Mouse (Mus musculus): Measurements from ENCODE around the gene Lig4. TPM values are rescaled to one million over a fixed set of nuclear protein-coding genes. Genes with fewer than 3 reads are reported as not detected.

Gene Lig4
- polyA plus RNA-seq, 1 experiment = not detected

GRCm38 (mm10) chr8:9979746-9980145 is 2.3 kb upstream of the Lig4 start:
- H3K4me1 ChIP-seq (ENCODE audit: control insufficient read depth, insufficient read depth, low read length) = peaks cover 8% of the 10 kb centered on the region
- WGBS = 47% methylated on average over 1 of the region's 1 CpGs
- no peak overlapping the region for H3K27ac ChIP-seq (ENCODE audit: insufficient read depth, low read depth, low read length)
- no peak for TF ChIP-seq CTCF (IDR thresholded peaks at IDR 0.05; ENCODE audit: insufficient read depth, low read depth, low read length)
- no peak for TF ChIP-seq POLR2A (IDR thresholded peaks at IDR 0.05; ENCODE audit: insufficient read depth, low read depth, low read length)
- H3K4me3 ChIP-seq (ENCODE audit: insufficient read depth, low read depth, low read length) = no peak overlapping the region

- Histone ChIP-seq H3K27ac (ENCODE audit: insufficient read depth, low read depth, low read length) (no peak overlapping the region), H3K4me1 (ENCODE audit: control insufficient read depth, insufficient read depth, low read length) (peaks cover 8% of the 10 kb centered on the region), H3K4me3 (ENCODE audit: insufficient read depth, low read depth, low read length) (peak overlapping the region; percentile 98)
- TF ChIP-seq CTCF (IDR thresholded peaks at IDR 0.05; ENCODE audit: insufficient read depth, low read depth, low read length) (no peak), POLR2A (IDR thresholded peaks at IDR 0.05; ENCODE audit: insufficient read depth, low read depth, low read length) (no peak)
- WGBS = 34% methylated on average over 18 of the region's 18 CpGs
Measured at GRCm38 (mm10) chr8:9978475-9979230, 1.2 kb upstream of the Lig4 start.

- Histone ChIP-seq H3K27ac (ENCODE audit: insufficient read depth, low read depth, low read length) (no peak overlapping the region), H3K4me1 (ENCODE audit: control insufficient read depth, insufficient read depth, low read length) (peaks cover 8% of the 10 kb centered on the region), H3K4me3 (ENCODE audit: insufficient read depth, low read depth, low read length) (no peak overlapping the region)
- WGBS = 36% methylated on average over 15 of the region's 15 CpGs
- TF ChIP-seq POLR2A (IDR thresholded peaks at IDR 0.05; ENCODE audit: insufficient read depth, low read depth, low read length) (no peak), CTCF (IDR thresholded peaks at IDR 0.05; ENCODE audit: insufficient read depth, low read depth, low read length) (no peak)
Measured at GRCm38 (mm10) chr8:9977016-9977415, 470 bp downstream of the Lig4 start.

GRCm38 (mm10) chr8:9975898-9976611 is 1.4 kb downstream of the Lig4 start:
- TF ChIP-seq POLR2A (IDR thresholded peaks at IDR 0.05; ENCODE audit: insufficient read depth, low read depth, low read length) (0 out of 2 replicates have a peak, but pooled peaks have one; percentile 27), CTCF (IDR thresholded peaks at IDR 0.05; ENCODE audit: insufficient read depth, low read depth, low read length) (peak; percentile 79)
- Histone ChIP-seq H3K27ac (ENCODE audit: insufficient read depth, low read depth, low read length) (no peak overlapping the region), H3K4me1 (ENCODE audit: control insufficient read depth, insufficient read depth, low read length) (peaks cover 8% of the 10 kb centered on the region), H3K4me3 (ENCODE audit: insufficient read depth, low read depth, low read length) (peak overlapping the region; percentile 75)
- under 1% methylated on average over 47 of the region's 47 CpGs for WGBS

GRCm38 (mm10) chr8:9975276-9975675 is 2.2 kb downstream of the Lig4 start:
- TF ChIP-seq CTCF (IDR thresholded peaks at IDR 0.05; ENCODE audit: insufficient read depth, low read depth, low read length) = no peak
- no peak for TF ChIP-seq POLR2A (IDR thresholded peaks at IDR 0.05; ENCODE audit: insufficient read depth, low read depth, low read length)
- Histone ChIP-seq H3K27ac (ENCODE audit: insufficient read depth, low read depth, low read length) (no peak overlapping the region), H3K4me1 (ENCODE audit: control insufficient read depth, insufficient read depth, low read length) (peaks cover 8% of the 10 kb centered on the region), H3K4me3 (ENCODE audit: insufficient read depth, low read depth, low read length) (no peak overlapping the region)
- 43% methylated on average over 5 of the region's 5 CpGs for WGBS

GRCm38 (mm10) chr8:9971866-9972265 is 5.6 kb downstream of the Lig4 start:
- Histone ChIP-seq H3K27ac (ENCODE audit: insufficient read depth, low read depth, low read length) (no peak overlapping the region), H3K4me3 (ENCODE audit: insufficient read depth, low read depth, low read length) (no peak overlapping the region), H3K4me1 (ENCODE audit: control insufficient read depth, insufficient read depth, low read length) (no peaks in the 10 kb centered on the region)
- 98% methylated on average over 9 of the region's 9 CpGs for WGBS
- TF ChIP-seq POLR2A (IDR thresholded peaks at IDR 0.05; ENCODE audit: insufficient read depth, low read depth, low read length) = no peak
- no peak for TF ChIP-seq CTCF (IDR thresholded peaks at IDR 0.05; ENCODE audit: insufficient read depth, low read depth, low read length)

GRCm38 (mm10) chr8:9959919-9960318 is 17.6 kb downstream of the Lig4 start:
- Histone ChIP-seq H3K27ac (ENCODE audit: insufficient read depth, low read depth, low read length) (no peak overlapping the region), H3K4me1 (ENCODE audit: control insufficient read depth, insufficient read depth, low read length) (no peaks in the 10 kb centered on the region), H3K4me3 (ENCODE audit: insufficient read depth, low read depth, low read length) (no peak overlapping the region)
- TF ChIP-seq POLR2A (IDR thresholded peaks at IDR 0.05; ENCODE audit: insufficient read depth, low read depth, low read length) (no peak), CTCF (IDR thresholded peaks at IDR 0.05; ENCODE audit: insufficient read depth, low read depth, low read length) (no peak)
- WGBS = 94% methylated on average over 2 of the region's 2 CpGs

GRCm38 (mm10) chr8:9958338-9958737 is 19.1 kb downstream of the Lig4 start:
- WGBS = 82% methylated on average over 4 of the region's 4 CpGs
- H3K4me3 ChIP-seq (ENCODE audit: insufficient read depth, low read depth, low read length) = no peak overlapping the region
- TF ChIP-seq POLR2A (IDR thresholded peaks at IDR 0.05; ENCODE audit: insufficient read depth, low read depth, low read length) (no peak), CTCF (IDR thresholded peaks at IDR 0.05; ENCODE audit: insufficient read depth, low read depth, low read length) (no peak)
- H3K27ac ChIP-seq (ENCODE audit: insufficient read depth, low read depth, low read length) = no peak overlapping the region
- H3K4me1 ChIP-seq (ENCODE audit: control insufficient read depth, insufficient read depth, low read length) = no peaks in the 10 kb centered on the region
